Mouse (Mus musculus) MEL (cell line): ENCODE data around the gene Krtap5-3.

Experiments
- CHD1 ChIP-seq: IDR thresholded peaks from 2 replicates; pipeline ENCODE4 v1.6.1; 2012; ENCODE audit warnings: low read depth, mild to moderate bottlenecking, inconsistent platforms, low read length, improper control_type of control experiment
- CHD2 ChIP-seq: IDR thresholded peaks from 2 replicates; pipeline ENCODE4 v1.6.1; 2011; ENCODE audit warnings: low read length, improper control_type of control experiment
- CTCF ChIP-seq, 3 experiments: IDR thresholded peaks in 2 of 3; conservative IDR thresholded peaks in 1 of 3; 2 replicates each; pipeline ENCODE4 v1.5.1; 2011 to 2012; ENCODE audit warnings: low read length in 3 of 3, low read depth in 2 of 3, mild to moderate bottlenecking in 2 of 3, improper control_type of control experiment in 1 of 3, inconsistent platforms in 1 of 3, mixed read lengths in 1 of 3, moderate library complexity in 1 of 3; ENCODE audit not compliant: control insufficient read depth in 1 of 3, insufficient read depth in 1 of 3, poor library complexity in 1 of 3, severe bottlenecking in 1 of 3
- E2F4 ChIP-seq: IDR thresholded peaks from 2 replicates; pipeline ENCODE4 v1.6.1; 2011; ENCODE audit warnings: low read depth, low read length, improper control_type of control experiment, borderline replicate concordance
- GATA1 ChIP-seq: IDR thresholded peaks from 2 replicates; pipeline ENCODE4 v1.6.1; 2011; ENCODE audit warnings: low read depth, low read length, improper control_type of control experiment
- JUND ChIP-seq: IDR thresholded peaks from 2 replicates; pipeline ENCODE4 v1.6.1; 2011; ENCODE audit warnings: low read depth, mild to moderate bottlenecking, improper control_type of control experiment, low read length
- KAT2A ChIP-seq: conservative IDR thresholded peaks from 2 replicates; pipeline ENCODE4 v1.6.1; 2012; ENCODE audit warnings: low read depth, low read length, improper control_type of control experiment, inconsistent platforms
- MAFK ChIP-seq: IDR thresholded peaks from 2 replicates; pipeline ENCODE4 v1.6.1; 2011; ENCODE audit warnings: low read depth, mild to moderate bottlenecking, low read length, improper control_type of control experiment, borderline replicate concordance
- MAZ ChIP-seq: IDR thresholded peaks from 2 replicates; pipeline ENCODE4 v1.6.1; 2012; ENCODE audit warnings: low read depth, mild to moderate bottlenecking, inconsistent platforms, low read length, improper control_type of control experiment
- MXI1 ChIP-seq: IDR thresholded peaks from 2 replicates; pipeline ENCODE4 v1.6.1; 2011; ENCODE audit warnings: mild to moderate bottlenecking, low read depth, low read length, improper control_type of control experiment
- POLR2A ChIP-seq, 2 experiments: IDR thresholded peaks; 2 replicates each; pipeline ENCODE4 v1.6.1; 2011 to 2012; ENCODE audit warnings: low read length in 2 of 2, mild to moderate bottlenecking in 2 of 2, control low read depth in 1 of 2, improper control_type of control experiment in 1 of 2, low read depth in 1 of 2, moderate library complexity in 1 of 2; ENCODE audit not compliant: control insufficient read depth in 1 of 2, insufficient read depth in 1 of 2, poor library complexity in 1 of 2
- RCOR1 ChIP-seq: IDR thresholded peaks from 2 replicates; pipeline ENCODE4 v1.6.1; 2012; ENCODE audit warnings: low read depth, mild to moderate bottlenecking, inconsistent platforms, low read length, improper control_type of control experiment
- SMC3 ChIP-seq: IDR thresholded peaks from 2 replicates; pipeline ENCODE4 v1.6.1; 2011; ENCODE audit warnings: low read depth, low read length, improper control_type of control experiment
- TAL1 ChIP-seq: IDR thresholded peaks from 2 replicates; pipeline ENCODE4 v1.6.1; 2012; ENCODE audit warnings: mild to moderate bottlenecking, inconsistent platforms, low read length, moderate library complexity, mixed read lengths

DNA sequence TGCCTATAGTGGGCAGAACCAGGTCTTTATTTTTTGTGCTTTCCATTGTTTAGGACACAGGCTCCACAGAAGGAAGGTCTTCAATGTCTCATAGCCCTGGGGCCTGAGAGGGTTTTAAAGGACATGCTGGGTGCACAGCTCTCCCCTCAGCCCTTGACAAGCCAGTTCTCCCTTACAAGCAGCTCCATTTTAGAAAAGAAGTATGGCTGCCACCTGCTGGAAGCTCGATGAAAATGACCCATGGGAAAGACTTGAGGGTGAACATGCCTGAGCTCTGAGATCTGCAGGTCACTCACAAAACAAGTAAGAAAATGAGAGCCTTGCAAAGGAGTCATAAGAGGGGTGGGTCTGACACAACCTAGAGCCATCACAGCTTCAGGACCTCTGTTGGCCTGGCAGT lies 48.7 kb downstream of the Krtap5-3 start:
- TF ChIP-seq RCOR1 (no peak), MXI1 (no peak), GATA1 (no peak), E2F4 (no peak), CTCF (IDR thresholded peaks at IDR 0.05 in 2 of 3, conservative IDR thresholded peaks at IDR 0.05 in 1 of 3; ENCODE audit: control insufficient read depth in 1 of 3, insufficient read depth in 1 of 3, low read depth in 2 of 3, low read length in 3 of 3, poor library complexity in 1 of 3, severe bottlenecking in 1 of 3) (peak; percentile 19 to 57 (median 35); a peak in 4 of 6 replicates), CHD1 (no peak), JUND (no peak), MAFK (no peak), POLR2A (IDR thresholded peaks at IDR 0.05; ENCODE audit: control insufficient read depth in 1 of 2, insufficient read depth in 1 of 2, low read depth in 1 of 2, low read length in 2 of 2, poor library complexity in 1 of 2) (no peak), SMC3 (peak; percentile 31), CHD2 (no peak), KAT2A (no peak), MAZ (no peak), TAL1 (no peak)
